Mouse (Mus musculus) heart, embryonic 12.5 days (tissue): ENCODE data around the gene Cth. TPM values are rescaled to one million over a fixed set of nuclear protein-coding genes. Genes with fewer than 3 reads are reported as not detected.
"Not testable (repeated sequence)": the region's sequence is repeated elsewhere in the genome, so short reads cannot be mapped to it uniquely, and the experiment has no call there.

ENCODE experiments used
- ATAC-seq: fragments of 200-750 bp; cut with Nextera tagmentation; 2 replicates; pipeline ENCODE4 v1.8.0; 2017; ENCODE audit warnings: moderate TSS enrichment, moderate library complexity; ENCODE audit not compliant: insufficient number of reproducible peaks, low FRiP score
- H3K27ac ChIP-seq: fragments of 300-500 bp; sonication (generic); 2 replicates; pipeline ENCODE4 v1.5.1; 2016; ENCODE audit warnings: mild to moderate bottlenecking, moderate library complexity; ENCODE audit not compliant: poor library complexity, severe bottlenecking
- H3K27me3 ChIP-seq: fragments of 300-500 bp; sonication (generic); replicated peaks from 2 replicates; pipeline ENCODE4 v1.6.1; 2016; ENCODE audit warnings: mild to moderate bottlenecking, moderate library complexity
- H3K36me3 ChIP-seq: fragments of 300-500 bp; sonication (generic); 2 replicates; pipeline ENCODE4 v1.6.1; 2016; ENCODE audit warnings: mild to moderate bottlenecking, moderate library complexity
- H3K4me1 ChIP-seq: fragments of 300-500 bp; sonication (generic); replicated peaks from 2 replicates; pipeline ENCODE4 v1.6.1; 2016; ENCODE audit warnings: mild to moderate bottlenecking
- H3K4me2 ChIP-seq: fragments of 300-500 bp; sonication (generic); 2 replicates; pipeline ENCODE4 v1.6.1; 2016; ENCODE audit warnings: mild to moderate bottlenecking, moderate library complexity
- H3K4me3 ChIP-seq: fragments of 300-500 bp; sonication (generic); 2 replicates; pipeline ENCODE4 v1.5.1; 2016; ENCODE audit warnings: mild to moderate bottlenecking
- H3K9ac ChIP-seq: fragments of 300-500 bp; sonication (generic); 2 replicates; pipeline ENCODE4 v1.6.1; 2016; ENCODE audit warnings: mild to moderate bottlenecking, moderate library complexity
- H3K9me3 ChIP-seq: fragments of 300-500 bp; sonication (generic); replicated peaks from 2 replicates; pipeline ENCODE4 v1.6.1; 2016; ENCODE audit warnings: mild to moderate bottlenecking, moderate library complexity
- WGBS: fragments of 180-500 bp; shearing (Covaris S2); methylation state at CpG from one replicate; pipeline ENCODE4 v1.1.7; 2016; 5-methylcytosine and 5-hydroxymethylcytosine counted together
- polyA plus RNA-seq: library from polyadenylated mRNA; unstranded; fragments of >200 nt; fragmentation: Nextera tagmentation; extraction: Ambion mirVana; gene quantifications from 2 replicates; pipeline ENCODE4 v1.2.1, GENCODE M21; 2016

Cth gene
- polyA plus RNA-seq, 1 experiment from 2014 or later = 3.8 TPM

DNA sequence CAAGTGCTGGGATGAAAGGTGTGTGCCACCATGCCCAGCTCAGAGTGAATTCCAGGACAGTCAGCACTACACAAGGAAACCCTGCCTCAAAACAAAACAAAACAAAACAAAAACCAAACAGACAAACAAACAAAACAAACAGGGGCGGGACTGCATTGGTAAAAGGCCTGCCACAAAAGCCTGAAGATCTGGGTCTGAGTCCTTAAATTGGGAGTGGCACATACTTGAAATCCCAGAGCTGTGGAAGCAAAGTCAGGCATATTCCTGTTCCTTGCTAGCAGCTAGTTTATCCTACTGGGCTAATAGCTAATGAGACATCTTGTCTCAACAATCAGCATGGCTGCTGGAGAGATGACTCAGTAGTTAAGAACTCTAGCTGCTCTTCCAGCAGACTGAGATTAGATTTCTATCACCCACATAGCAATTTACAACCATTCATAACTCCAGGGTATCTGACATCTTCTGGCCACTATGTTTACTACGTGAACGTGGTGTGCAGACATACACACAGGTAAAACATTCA is 9.5 kb upstream of the Cth start:
- no peaks in the 10 kb centered on the region for H3K27me3 ChIP-seq
- ATAC-seq = no peak
- 79% methylated on average over 3 of the region's 3 CpGs for WGBS

GRCm38 (mm10) chr3:157933223-157933622 is 8.3 kb upstream of the Cth start:
- ATAC-seq, H3K9me3 ChIP-seq, H3K27ac ChIP-seq, H3K36me3 ChIP-seq, H3K4me3 ChIP-seq, H3K4me1 ChIP-seq, H3K27me3 ChIP-seq, H3K4me2 ChIP-seq, H3K9ac ChIP-seq: not testable (repeated sequence)
- 66% methylated on average over 5 of the region's 6 CpGs for WGBS

More for the DNA sequence above, 9.5 kb upstream of the Cth start:
- no peak overlapping the region for H3K4me3 ChIP-seq
- no peaks in the 10 kb centered on the region for H3K9me3 ChIP-seq
- no peak overlapping the region for H3K9ac ChIP-seq
- H3K36me3 ChIP-seq = no peaks in the 10 kb centered on the region
- no peaks in the 10 kb centered on the region for H3K4me1 ChIP-seq
- H3K4me2 ChIP-seq = no peak overlapping the region
- H3K27ac ChIP-seq = no peak overlapping the region

DNA sequence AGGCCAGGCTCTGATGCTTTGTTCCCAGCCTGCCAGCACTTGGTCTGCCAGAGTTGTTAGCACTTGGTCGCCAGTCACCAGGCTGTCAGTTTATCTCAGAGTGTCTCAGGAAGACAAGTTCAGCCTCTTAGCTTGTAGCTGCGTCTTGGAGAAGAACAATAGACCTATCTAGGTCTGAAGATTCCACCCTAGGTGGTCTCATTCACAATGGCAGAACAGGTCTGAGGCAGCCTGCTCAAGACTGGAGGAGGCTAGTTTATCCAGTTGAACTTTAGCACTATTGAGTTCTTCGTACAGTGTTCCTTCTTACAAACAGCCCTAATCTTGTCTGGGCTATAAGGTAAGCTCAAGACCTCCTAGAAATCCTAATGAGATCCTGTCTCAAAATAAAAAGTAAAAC is 7.2 kb upstream of the Cth start:
- no peak overlapping the region for H3K9ac ChIP-seq
- H3K4me2 ChIP-seq = no peak overlapping the region
- no peaks in the 10 kb centered on the region for H3K27me3 ChIP-seq
- no peak for ATAC-seq
- H3K4me1 ChIP-seq = no peaks in the 10 kb centered on the region
- no peaks in the 10 kb centered on the region for H3K9me3 ChIP-seq
- no peak overlapping the region for H3K4me3 ChIP-seq
- 40% methylated on average over 3 of the region's 3 CpGs for WGBS
- no peak overlapping the region for H3K27ac ChIP-seq
- no peaks in the 10 kb centered on the region for H3K36me3 ChIP-seq

DNA sequence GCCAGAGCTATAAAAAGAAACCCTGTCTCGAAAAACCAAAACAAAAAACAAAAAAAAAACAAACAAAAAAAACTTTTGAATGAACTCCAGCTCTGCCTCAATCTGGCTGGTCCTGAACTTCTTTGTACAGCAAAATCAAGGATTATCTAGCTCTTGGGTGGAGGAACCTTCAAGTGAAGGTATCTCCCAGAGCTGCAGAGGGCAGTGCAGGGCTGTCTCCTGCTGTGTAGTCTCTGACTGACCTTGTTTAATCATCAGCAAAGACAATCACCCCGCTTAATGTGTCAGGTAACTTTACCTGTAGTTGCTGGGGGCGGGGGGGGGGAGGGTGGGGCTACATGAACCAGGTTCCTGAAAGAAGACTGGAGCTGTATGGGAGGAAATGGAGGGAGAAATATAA is 6.7 kb upstream of the Cth start:
- Histone ChIP-seq H3K9me3 (no peaks in the 10 kb centered on the region), H3K4me3 (no peak overlapping the region), H3K27ac (no peak overlapping the region), H3K9ac (no peak overlapping the region), H3K4me1 (no peaks in the 10 kb centered on the region), H3K36me3 (no peaks in the 10 kb centered on the region), H3K27me3 (no peaks in the 10 kb centered on the region), H3K4me2 (no peak overlapping the region)
- 38% methylated on average over 3 of the region's 3 CpGs for whole genome bisulfite sequencing
- no peak for ATAC-seq

DNA sequence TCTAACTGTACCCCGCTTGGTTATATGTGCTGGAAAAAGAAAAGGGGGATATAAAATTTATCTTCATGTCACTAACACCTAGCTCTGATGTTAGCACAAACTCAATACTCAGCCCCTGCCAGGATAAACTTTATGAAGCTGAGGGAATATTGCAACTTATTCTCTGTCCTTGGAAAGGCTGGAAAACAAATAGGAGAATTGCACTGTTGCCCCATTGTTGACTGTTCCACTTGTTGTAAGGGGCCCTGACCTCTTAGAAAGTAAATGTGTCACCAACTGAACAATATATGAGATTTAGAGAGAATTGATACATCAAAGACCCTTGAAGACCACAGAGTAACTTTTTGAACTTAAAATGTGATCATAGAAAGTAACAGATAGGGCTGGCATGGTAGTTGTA is 4.5 kb upstream of the Cth start:
- Histone ChIP-seq H3K4me1 (peaks cover 1% of the 10 kb centered on the region; the same call in 1 of the 2 replicates), H3K9ac (no peak overlapping the region), H3K27ac (no peak overlapping the region), H3K4me2 (no peak overlapping the region), H3K4me3 (no peak overlapping the region), H3K36me3 (no peaks in the 10 kb centered on the region), H3K27me3 (peaks cover 4% of the 10 kb centered on the region), H3K9me3 (no peaks in the 10 kb centered on the region)
- no peak for ATAC-seq
- 78% methylated on average over 1 of the region's 1 CpGs for WGBS

- Histone ChIP-seq H3K9me3 (no peaks in the 10 kb centered on the region), H3K27me3 (peaks cover 4% of the 10 kb centered on the region), H3K4me3 (no peak overlapping the region), H3K36me3 (no peaks in the 10 kb centered on the region), H3K27ac (no peak overlapping the region), H3K9ac (no peak overlapping the region), H3K4me2 (no peak overlapping the region), H3K4me1 (peaks cover 4% of the 10 kb centered on the region; the same call in 1 of the 2 replicates)
- no peak for ATAC-seq
- WGBS = 69% methylated on average over 2 of the region's 2 CpGs
These were observed 3.9 kb upstream of the Cth start for GRCm38 (mm10) chr3:157928731-157929130.

DNA sequence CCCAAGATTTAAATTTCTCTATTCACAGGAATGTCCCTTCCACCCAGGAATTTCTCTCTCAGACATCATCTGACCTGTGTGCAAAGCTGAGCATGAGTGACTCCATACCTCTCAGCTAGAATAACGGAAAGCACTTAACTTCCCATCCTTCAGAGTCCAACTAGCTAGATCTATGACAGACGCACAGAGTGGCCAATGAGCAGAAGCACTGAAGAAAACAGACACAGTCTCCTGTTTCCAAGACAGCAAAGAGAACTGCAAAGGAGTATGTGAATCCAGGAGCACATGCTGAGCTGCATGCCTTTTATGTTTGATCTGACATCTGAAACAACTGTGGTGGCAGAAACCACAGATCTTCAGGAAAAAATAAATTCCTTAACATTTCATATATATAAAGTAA is 1.9 kb upstream of the Cth start:
- H3K4me1 ChIP-seq = peaks cover 4% of the 10 kb centered on the region; the same call in 1 of the 2 replicates
- no peak for ATAC-seq
- no peaks in the 10 kb centered on the region for H3K9me3 ChIP-seq
- H3K27me3 ChIP-seq = peaks cover 4% of the 10 kb centered on the region
- H3K4me3 ChIP-seq = no peak overlapping the region
- no peak overlapping the region for H3K9ac ChIP-seq
- no peaks in the 10 kb centered on the region for H3K36me3 ChIP-seq
- WGBS = 49% methylated on average over 2 of the region's 2 CpGs
- H3K4me2 ChIP-seq = no peak overlapping the region
- no peak overlapping the region for H3K27ac ChIP-seq

DNA sequence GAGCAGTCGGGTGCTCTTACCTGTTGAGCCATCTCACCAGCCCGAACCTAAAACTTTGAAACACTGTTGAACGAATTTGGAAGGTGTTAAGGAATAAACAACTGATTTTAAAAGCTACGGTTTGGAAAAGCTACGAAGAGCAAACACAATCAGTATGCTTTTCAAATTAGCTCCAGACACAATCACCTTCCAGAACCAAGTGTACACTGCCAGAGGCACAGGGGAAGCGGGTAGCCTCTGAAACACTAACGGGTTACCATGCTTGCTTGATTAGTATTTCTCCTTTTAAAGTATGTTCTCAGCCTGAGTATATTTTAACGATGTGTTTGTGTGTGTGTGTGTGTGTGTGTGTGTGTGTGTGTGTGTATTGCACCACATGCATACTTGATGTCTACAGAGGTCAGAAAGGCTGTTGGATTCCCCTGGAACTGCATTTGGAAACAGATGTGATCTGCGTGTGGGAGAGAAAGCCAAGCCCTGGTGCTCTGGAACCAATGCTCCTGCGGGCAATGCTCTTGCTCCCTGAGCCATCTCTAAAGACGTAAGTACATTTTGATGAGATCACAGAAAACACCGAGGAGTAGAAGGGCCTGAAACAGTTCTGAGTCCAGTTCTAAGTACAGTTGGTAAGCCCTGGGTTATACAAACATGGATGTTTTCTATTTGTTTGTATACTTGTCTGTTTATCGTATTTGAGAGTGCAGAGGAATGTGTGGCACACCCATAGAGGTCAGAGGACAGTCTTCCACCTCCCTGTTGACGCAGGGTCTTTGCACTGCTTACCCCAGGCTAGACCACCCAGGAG is 1.0 kb upstream of the Cth start:
- peaks cover 4% of the 10 kb centered on the region for H3K27me3 ChIP-seq
- no peak overlapping the region for H3K9ac ChIP-seq
- no peak for ATAC-seq
- 87% methylated on average over 14 of the region's 14 CpGs for WGBS
- no peaks in the 10 kb centered on the region for H3K36me3 ChIP-seq
- H3K27ac ChIP-seq = no peak overlapping the region
- no peak overlapping the region for H3K4me2 ChIP-seq
- H3K4me3 ChIP-seq = no peak overlapping the region
- H3K4me1 ChIP-seq = peaks cover 4% of the 10 kb centered on the region; the same call in 1 of the 2 replicates
- no peaks in the 10 kb centered on the region for H3K9me3 ChIP-seq

DNA sequence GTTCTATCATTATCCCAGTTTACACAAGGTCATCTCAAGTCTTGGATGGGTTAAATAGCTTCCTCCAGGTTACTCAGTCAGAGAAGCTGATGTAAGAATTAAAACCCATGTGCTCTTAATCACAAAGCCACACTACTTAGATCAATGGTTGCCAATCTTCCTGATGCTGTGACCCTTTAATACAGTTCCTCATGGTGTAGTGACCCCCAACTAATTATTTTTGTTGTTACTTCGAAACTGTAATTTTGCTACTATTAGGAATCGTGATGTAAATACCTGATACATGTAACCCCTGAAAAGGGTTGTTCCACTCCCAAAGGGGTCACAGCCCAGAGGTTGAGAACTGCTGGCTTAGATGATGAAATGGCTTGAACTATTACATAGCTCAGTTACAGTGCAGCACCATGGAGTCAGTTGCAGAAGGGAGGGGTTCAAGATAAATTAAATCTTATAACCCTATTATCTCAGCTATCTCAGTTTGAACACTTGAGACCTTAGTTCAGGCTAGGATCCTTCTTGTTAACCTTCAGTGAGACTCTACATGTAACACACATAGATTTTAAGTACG is 1.5 kb downstream of the Cth start:
- no peak overlapping the region for H3K4me3 ChIP-seq
- no peak overlapping the region for H3K4me2 ChIP-seq
- H3K27me3 ChIP-seq = peaks cover 4% of the 10 kb centered on the region
- WGBS = 91% methylated on average over 3 of the region's 3 CpGs
- no peak for ATAC-seq
- H3K36me3 ChIP-seq = no peaks in the 10 kb centered on the region
- H3K9me3 ChIP-seq = no peaks in the 10 kb centered on the region
- no peak overlapping the region for H3K9ac ChIP-seq
- no peak overlapping the region for H3K27ac ChIP-seq
- peaks cover 4% of the 10 kb centered on the region; the same call in 1 of the 2 replicates for H3K4me1 ChIP-seq

DNA sequence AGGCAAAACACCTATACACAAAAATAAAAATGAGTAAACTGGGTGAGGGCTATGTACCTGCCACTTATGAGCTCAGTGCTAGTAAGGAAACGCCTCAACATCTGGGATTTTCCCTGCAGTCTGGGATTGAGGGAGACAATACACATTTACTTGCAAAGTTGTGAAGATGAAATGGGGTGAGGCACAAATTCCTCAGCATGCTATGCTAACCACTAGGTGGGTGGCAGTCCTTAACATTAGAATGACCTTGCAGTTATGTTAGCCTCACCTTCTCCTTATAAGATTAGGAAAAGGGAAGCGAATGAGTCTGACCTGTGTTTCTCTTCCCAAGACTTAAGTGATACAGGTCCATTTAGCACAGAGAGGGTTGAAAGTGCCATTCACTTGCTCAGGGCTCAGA is 3.5 kb downstream of the Cth start:
- peaks cover 3% of the 10 kb centered on the region for H3K27me3 ChIP-seq
- no peak overlapping the region for H3K9ac ChIP-seq
- 78% methylated on average over 2 of the region's 2 CpGs for WGBS
- no peak overlapping the region for H3K4me3 ChIP-seq
- peaks cover 4% of the 10 kb centered on the region; the same call in 1 of the 2 replicates for H3K4me1 ChIP-seq
- H3K36me3 ChIP-seq = no peaks in the 10 kb centered on the region
- no peaks in the 10 kb centered on the region for H3K9me3 ChIP-seq
- no peak for ATAC-seq
- H3K4me2 ChIP-seq = no peak overlapping the region
- H3K27ac ChIP-seq = no peak overlapping the region

DNA sequence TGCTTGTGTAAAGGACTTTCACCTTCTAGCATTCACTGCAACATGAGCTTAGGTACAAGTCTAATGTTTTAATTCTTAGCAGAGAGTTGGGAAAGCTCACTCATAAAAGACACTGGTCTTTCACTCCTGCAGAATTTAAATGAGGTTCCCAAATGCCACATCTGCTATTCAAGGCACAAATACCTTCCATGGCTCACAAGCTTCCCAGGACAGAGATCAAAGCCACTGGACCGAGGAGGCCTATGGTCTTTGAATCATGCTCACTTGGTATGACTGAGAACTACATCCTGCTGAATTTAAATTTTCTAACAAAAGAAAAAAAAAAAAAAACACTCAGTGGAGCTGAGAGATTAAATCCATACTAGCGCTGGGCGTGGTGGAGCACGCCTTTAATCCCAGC is 8.5 kb downstream of the Cth start:
- Histone ChIP-seq H3K4me3 (no peak overlapping the region), H3K27me3 (no peaks in the 10 kb centered on the region), H3K4me2 (no peak overlapping the region), H3K27ac (no peak overlapping the region), H3K4me1 (no peaks in the 10 kb centered on the region), H3K9me3 (no peaks in the 10 kb centered on the region), H3K36me3 (no peaks in the 10 kb centered on the region), H3K9ac (no peak overlapping the region)
- 78% methylated on average over 4 of the region's 4 CpGs for WGBS
- no peak for ATAC-seq
